Mouse (Mus musculus): ENCODE measurements at regions not wholly inside any gene's neighbourhood (a gene's known extent, or its start where the extent isn't known, plus 50 kb on each side); places are given as distances from the start of the nearest gene placed in this dataset.

DNA sequence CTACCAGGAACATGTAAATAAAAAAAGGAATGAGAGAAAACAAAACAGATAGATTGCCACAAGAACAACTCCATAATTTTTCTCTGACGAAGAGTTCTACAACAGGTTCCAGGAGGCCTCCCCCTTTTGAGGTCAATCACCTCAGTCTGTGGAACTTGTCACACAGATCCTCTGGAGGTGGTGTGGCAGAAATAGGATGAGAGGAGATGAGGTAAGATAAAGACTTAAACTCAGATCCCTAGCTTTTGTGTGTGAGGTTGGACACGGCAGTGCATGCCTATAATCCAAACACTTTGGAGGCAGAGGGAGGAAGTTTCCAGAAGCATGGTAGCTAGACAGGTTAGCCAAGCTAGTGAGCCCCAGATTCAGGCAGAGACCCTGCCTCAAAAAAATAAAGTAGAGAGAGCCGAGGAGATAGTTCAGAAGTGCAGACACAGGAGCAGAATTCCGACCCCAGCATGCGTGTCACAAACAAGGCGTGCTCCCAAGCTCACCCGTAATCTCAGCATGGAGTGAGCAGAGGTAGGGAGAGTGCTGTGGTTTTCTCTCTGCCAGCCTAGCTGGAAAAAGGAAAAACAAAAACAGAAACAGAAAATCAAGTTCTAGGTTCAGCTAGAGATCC, 115.3 kb upstream of the Cpm start:
- no peak for DNase-seq (ENCODE audit: low spot score)

DNA sequence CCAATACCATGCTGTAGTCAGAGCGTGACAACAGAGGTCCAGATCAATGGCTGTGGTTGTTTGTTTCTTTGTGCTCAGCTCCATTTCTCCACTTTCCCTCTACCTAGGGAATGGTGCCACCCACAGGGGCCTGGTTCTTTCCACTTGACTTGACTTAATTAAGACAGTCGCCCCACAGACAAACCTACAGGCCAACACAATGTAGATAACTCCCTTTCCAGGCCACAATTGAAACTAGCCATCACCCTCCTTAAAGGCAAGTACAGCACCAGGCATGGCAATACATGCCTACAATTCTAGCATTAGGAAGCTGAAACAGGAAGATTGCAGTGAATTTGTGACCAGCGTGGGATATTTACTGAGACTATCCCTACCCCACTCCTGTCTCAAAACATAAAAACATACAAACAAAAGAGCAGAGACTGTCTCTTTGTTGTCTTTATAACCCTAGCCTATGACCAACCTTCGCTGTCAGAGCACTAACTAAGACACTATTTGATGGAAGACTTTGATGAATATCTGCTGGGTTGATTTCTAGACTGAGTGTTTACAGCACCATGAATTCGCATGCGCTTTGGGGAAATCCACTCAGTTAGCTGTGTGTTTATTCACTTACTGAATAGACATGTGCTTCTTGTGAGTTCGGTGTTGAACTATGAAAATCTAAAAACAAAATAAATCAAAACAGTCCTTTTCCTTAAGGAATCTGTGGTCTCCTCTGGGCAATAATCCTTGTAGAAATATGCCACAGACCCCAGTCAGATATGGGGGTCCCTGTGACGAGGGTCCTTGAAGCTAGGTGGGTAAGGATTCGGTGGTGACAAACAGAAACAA, 116.7 kb upstream of the Cpm start:
- no peak for DNase-seq (ENCODE audit: low spot score)

DNA sequence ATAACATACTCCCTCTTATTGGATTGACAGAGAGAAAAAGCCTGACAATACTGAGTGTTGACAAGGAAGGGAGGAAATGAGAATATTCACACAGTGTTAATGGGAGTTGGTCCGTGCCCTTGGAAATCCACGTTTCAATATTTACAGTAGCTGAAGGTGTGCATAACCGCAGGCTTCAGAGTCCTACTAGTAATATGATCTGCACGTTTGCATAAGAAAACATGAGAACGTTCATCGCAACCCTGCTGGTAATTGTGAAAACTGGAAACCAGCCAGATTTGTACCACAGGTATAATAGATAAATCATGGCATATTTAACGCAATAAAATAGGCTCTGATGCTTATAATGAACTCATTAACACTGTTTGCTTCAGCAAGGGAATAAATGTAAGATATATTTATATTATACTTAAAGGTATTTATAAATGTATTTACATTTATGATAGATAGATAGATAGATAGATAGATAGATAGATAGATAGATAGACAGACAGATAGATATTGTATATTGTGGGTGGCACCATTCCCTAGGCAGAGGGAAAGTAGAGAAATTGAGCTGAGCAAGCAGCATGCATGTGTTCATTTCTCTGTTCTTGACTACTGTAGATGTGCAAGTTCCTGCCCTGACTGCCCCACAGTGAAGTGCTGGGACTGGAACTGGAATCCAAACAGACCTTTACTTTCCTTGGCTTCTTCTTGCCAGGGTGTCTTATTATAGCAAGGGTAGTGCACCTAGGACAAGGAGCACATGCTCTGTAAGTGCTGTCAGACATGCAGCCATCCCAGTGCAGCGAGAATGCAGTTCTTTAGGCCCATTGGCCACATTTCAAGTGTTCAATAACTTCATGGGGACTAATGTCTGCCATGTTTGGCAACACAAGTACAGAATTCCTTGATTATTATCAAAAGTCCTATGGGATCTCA, 117.6 kb upstream of the Cpm start:
- no peak for DNase-seq (ENCODE audit: low spot score)

DNA sequence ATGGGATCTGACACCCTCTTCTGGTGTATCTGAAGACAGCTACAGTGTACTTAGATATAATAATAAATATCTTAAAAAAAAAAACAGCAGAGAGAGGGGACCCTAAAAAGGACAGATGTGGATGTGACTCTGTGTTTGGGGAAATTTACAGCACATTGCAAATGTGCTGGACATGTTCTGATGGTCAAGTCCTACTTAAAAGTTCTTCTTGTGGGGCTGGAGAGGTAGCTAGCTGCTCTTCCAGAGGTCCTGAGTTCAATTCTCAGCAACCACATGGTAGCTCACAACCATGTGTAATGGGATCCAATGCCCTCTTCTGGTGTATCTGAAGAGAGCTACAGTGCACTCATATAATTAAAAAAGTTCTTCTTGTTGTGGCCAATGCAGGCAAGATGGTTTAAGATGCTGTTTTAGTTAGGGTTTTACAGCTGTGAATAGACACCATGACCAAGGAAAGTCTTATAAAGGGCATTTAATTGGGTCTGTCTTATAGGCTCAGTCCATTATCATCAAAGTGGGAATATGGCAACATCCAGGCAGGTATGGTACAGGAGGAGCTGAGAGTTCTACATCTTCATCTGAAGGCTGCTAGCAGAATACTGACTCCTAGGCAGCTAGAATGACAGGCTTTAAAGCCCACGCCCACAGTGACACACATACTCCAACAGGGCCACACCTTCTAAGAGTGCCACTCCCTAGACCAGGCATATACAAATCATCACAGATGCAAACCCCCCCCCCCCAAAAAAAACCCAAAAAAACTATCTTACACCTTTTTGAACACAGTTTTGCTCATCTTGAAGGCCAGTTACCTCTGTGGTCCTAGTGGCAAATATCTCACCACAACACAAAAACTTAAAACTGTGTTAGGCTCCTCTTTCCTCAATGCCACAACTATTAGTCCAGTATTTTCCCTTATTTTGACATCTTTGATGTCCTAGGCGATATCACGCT, 118.5 kb upstream of the Cpm start:
- DNase-seq (ENCODE audit: low spot score) = no peak

DNA sequence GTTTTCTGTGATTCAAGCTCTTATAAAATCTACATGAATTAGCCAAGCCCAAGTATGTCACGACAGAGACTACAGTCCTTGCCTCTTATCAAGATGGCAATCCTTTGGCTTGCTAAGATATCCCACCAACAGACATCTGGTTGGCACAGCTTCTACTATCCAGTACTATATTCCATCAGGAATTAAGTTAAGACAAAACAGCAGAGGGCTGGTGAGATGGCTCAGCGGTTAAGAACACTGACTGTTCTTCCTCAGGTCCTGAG, 119.1 kb upstream of the Cpm start:
- no peak for DNase-seq (ENCODE audit: low spot score)

DNA sequence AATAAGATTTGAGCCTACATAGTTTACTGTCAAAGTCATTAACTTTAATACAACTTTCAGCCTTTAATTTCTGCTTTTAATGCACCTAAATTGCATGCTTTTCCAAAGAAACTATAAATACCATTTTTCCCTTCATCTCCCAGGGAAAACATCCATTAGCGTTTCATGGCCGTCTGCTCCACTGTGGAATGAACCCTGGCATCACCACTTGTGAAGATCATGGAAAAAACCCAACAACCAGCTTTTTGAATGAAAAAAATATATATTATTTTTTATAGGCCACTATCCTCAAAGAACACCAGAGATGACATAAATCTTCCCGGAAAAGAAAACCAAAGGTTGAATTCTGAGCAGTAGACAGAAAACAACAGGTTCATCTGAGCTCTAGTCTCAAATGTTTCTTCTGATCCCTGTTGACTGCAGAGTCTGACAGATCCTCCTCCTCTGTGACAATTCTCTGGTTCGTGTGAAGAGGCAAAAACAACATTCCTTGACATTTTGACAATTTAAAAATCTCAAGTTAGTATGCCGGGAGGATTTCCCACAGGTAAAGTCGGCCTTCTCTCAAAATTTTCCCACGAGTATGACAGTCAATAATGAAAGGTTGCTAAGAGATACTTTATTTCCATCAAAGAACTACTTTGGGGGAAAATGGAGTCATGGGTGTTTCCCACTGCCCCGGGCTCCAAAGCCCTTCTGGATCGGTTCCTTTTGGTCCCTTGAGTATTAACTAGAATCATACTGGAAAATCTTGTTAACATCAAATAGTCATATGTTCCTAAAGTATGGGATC, 119.7 kb upstream of the Cpm start:
- DNase-seq (ENCODE audit: low spot score) = no peak

DNA sequence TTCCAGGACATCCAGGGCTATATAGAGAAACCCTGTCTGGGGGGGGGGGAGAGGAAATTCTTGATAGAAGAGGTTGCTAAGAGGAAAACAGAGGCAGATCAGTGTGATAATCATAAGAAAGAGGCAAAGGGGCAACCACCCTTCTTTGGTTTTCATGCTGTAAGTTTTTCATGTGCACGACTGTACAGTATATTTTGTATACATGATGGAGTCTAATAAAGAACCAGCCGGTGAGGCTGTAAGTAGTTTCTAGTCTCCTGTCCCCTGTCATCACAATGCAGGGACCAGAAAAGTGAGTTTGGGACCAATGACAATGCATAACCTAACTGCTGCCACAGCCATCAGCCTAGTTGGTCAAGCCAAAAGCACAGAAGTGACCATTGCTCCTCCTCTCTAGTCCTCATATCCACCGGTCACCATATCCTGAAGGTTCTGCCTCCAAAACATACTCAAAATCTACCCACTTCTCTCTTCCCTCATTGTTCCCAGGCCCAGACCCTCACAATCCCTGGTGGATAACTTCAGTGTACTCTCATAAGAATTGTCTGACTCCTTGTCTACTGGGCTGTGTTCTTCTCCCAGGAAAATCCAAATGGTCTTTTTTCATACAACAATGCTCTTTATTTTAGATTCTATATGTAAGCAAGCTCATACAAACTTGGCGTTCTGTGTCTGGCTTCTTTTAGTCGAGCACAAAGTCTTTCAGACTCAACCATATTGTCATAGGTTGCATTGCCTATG, 122.9 kb upstream of the Cpm start:
- no peak for DNase-seq (ENCODE audit: low spot score)

DNA sequence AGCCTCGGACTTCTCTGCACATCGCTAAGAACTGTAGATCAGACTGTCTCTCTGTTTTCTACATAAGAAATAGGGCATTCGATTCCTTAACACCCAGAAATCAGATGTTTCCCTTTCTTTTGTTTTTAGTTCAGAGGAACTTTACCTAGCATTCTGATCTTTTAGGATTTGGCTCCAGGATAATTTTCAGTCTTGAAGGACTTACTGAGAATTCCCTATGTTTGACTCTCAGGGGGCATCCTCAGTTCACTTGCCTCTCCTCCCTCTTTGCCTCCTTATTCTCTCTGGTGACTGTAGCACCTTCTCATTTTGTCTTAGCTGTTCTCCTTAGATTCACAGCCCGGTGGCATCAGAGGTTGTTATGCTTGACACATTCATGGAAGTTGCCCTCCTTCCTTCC, 123.8 kb upstream of the Cpm start:
- no peak for DNase-seq (ENCODE audit: low spot score)

DNA sequence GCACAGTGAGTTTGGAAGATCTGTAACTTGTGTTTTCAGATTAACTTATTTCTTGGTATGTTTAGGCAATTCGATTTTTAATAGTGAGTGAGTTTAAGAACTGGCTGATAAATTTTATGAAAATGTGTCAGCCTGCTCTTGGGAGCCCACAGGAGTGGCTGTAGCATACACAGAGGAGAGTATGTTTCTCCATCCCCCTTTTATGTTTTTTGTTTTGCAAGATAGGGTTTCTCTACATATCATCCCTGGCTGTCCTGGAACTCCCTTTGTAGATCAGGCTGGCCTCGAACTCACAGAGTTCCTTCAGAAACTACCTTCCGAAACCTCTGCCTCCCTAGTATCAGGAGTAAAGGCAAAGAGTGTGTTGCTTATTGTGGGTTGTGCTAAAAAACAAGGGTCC, 124.2 kb upstream of the Cpm start:
- DNase-seq (ENCODE audit: low spot score) = no peak

DNA sequence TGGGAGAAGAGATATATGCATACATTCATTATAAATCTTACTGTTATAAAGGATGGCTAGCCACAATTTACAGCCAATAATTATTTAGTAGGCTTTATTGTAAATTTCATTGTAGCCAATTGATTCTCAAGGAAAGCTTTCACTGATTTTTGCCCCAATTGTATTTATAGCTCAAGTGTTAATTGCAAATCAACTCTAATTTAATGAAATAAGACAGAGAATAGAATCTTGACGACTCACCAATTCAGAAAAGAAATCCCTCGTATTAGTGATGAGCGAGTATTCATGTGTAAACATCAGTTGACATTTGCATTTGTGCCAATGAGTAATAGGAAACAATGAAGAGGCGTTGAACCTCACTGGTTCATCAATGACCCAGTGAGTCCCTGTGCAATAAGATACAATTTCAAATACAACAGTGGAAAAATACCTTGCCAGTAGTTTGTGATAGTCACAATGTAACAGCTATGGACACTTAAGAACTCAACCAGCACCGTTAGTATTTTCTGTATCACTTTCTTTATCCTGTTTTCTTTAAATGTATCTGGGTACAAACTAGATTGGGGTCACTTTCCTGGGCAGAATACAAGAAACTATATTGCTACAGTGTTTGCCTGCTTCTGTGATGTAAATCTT, 124.6 kb upstream of the Cpsf6 start:
- DNase-seq (ENCODE audit: low spot score) = no peak

DNA sequence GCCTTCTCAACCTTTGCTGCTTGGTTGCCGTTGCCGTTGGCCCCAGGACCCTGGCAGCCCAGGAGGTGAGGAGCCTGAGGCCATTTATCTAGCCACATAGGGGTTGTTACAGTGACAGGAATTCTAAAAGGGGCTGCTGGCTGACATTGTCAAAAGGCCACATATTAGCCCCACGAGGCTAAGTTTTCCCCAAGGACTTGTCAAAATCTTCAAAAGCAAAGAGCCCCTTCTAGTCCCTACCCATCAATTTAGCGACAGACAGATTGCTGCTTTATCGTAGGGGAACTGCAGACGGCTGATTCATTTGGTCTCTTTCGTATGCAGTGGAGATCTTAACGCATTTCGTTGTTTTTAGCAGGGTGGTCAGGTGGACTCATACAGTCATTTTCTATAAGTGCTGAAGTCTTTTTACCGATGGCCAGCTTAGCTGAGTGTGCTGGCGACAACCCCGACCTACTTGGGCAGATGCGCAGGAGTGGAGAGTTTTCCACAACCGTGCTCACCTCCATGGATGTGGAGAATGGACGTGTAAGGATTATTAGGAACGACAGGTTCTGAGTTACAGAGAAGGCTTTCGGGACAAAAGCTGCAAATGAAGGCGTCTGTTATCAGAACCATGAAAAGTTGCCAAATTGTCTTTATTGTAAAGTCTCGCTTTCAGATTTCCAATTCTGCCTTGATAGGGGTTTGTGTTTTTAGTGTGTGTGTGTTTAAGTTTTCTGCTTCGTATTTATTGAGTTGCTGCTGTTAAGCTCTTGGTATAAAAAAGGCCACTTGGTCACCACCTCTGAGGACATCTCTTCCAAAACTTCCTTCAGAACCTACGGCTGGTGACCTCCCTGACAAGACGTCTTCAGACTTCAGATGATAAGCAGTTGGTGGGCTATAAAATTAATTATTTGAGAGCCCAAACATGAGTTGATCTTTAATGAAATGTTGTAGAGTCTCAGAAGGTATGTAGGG, 123.7 kb upstream of the Cpsf6 start:
- DNase-seq (ENCODE audit: low spot score) = no peak

DNA sequence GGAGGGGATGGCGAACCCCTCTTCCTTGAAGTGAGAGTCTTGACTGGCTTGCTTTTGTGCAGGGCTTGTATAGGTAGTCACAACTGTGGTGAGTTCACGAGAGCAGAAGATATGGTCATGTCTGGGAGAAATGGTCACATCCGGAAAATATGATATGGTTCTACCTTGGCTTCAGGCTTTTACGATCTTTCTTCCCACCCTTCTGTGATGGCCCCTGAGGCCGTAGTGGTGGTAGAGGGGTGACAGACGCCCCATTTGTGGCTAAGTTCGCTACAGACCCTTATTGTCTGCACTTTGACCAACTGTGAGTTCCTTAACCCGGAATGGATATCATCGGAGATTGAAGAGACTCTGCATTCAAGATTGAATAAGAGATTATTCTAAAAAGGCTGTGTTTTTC, 122.9 kb upstream of the Cpsf6 start:
- DNase-seq (ENCODE audit: low spot score) = no peak

DNA sequence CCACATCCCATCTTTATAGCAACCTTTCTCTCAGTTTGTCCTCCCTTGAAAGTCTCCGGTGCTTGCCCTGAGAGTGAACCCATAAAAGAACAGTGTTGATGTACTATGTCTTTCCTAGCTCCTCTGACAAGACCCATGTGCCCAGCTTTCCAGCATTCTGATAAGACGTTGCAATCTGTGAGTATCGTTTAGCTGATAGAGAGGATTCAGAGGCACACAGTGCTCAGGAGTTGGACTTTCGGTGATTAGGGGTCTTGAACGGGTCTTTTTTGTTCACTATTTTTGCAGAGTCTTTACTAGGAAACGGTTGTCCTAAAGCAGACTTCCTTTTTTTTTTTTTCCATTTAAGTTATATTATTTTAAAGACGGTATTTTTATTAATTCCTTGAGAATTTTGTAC, 122.3 kb upstream of the Cpsf6 start:
- no peak for DNase-seq (ENCODE audit: low spot score)

DNA sequence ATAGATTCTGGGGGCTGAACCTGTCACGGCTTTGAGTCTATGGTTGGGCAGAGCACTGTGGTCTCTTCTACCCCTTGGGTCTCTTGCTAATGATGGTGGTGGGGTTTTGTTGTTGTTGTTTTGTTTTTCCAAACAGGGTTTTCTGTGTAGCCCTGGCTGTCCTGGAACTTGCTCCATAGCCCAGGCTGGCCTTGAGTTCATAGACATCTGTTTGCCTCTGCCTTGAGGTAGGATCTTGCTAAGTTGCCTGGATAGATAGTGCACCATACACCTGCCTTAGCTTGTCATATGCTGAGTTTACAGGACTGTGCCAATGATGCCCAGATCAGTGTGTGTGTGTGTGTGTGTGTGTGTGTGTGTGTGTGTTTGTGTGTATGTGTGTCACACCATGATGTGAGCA, 121.6 kb upstream of the Cpsf6 start:
- no peak for DNase-seq (ENCODE audit: low spot score)

DNA sequence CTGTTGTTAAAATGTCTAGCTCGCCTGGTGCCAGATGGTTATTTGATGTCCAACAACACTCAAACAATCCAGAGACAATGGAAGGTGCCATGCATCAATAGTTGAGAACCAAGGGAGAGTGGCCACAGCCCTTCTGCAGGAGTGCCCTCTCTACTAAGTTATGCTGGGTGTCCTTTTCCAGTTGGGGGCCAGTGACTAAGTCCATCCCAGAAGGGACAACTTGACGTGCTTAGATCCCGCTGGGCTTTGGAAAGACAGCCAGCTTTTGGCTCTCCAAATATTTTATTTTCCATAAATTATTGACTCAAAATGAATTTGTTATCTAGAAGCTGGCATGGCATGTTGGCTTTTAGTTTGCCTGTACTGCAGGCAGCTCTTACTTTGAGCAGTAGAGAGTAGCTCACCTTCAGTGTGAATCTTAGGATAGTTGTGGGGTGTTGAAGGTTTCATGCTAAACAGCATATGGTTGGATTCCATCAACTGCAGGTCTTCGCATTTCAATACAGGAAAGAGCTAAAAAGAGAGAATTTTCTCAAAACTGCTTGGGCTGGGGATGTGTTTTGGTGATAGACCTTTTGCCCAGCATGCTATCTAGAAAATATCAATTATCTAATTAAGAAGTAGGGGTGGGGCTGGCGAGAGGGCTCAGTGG, 120.8 kb upstream of the Cpsf6 start:
- DNase-seq (ENCODE audit: low spot score) = no peak

DNA sequence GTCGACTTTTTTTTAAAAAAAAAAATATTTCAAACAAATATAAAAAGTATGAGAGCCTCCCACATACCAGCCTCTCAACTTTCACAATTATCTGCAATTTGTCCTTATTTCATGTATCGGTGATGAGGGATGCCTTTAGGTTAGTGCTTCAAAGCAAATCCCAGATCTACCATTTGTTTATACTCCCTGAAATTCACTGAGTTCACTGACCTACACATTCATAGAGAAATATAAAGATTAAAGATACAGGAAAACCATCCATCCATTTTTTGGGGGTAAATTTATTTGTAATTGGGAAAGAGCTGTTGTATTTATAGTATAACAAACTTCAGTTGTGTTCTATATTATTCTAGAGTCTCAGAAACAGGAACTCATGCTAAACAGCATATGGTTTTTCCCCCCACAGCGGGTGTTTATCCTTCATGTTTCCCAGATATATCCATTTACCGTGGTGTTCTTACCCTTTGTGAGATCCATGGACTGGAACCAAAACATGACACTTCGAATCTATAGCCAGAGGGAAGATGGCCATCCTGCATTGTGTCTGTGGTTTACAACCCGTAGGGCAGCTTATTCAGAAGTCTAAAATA, 120.1 kb upstream of the Cpsf6 start:
- no peak for DNase-seq (ENCODE audit: low spot score)

DNA sequence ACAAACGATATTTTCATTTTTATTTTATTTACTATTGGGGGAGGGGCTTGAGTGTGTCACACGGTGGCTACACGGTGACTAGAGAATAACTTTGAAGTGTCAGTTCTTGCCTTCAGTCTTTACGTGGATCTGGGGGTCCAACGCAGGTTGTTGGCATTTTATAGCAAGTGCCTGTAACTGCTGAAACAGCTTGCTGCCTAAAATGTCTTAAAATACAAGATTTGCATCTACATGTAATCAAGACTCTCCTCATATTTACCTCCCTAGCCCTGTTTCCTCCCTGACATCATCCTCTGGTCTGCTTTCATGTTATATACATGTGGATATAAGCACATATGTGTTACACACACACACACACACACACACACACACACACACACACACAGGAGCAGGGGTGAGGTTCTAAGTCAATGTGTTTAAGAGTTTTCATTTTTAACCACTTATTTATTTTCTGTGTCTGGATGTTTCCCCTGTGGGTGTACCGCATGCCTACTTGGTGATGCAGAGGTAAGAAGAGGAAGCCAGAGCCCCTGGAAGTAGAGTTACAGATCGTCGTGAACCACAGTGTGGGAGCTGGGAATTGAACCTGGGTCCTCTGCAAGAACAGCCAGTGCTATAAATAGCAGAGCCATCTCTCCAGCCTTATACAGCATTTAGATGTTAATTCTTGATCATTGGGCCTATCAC, 119.5 kb upstream of the Cpsf6 start:
- DNase-seq (ENCODE audit: low spot score) = no peak
